Mouse (Mus musculus): ENCODE data around the gene Slc25a34.
A peak's percentile ranks its signal among the peaks of the same experiment; 100 is the strongest.

Gene Slc25a34

GRCm38 (mm10) chr4:141623666-141624065 lies at the start of gene Slc25a34:
Gene Slc25a34 (minus strand): TSS chr4:141623821.
- no peak for DNase-seq (ENCODE audit: low spot score in 2 of 2)

GRCm38 (mm10) chr4:141672325-141672724 lies 48.7 kb upstream of the Slc25a34 start:
- DNase-seq (ENCODE audit: low spot score in 2 of 2), result no peak

GRCm38 (mm10) chr4:141671389-141671788 lies 47.8 kb upstream of the Slc25a34 start:
- DNase-seq (ENCODE audit: low spot score in 2 of 2), result no peak

- no peak for DNase-seq (ENCODE audit: low spot score in 2 of 2)
These were observed 46.5 kb upstream of the Slc25a34 start for GRCm38 (mm10) chr4:141669898-141670712.

GRCm38 (mm10) chr4:141664799-141665198 lies 41.2 kb upstream of the Slc25a34 start, which contains the start of gene Plekhm2:
Gene Plekhm2 (minus strand): TSS chr4:141664899.
- DNase-seq (ENCODE audit: low spot score in 2 of 2), result no peak

- DNase-seq (ENCODE audit: low spot score in 2 of 2), result peak; percentile 48 to 63
These were observed 40.6 kb upstream of the Slc25a34 start for GRCm38 (mm10) chr4:141664011-141664745.

- DNase-seq (ENCODE audit: low spot score in 2 of 2), result peak in 1 of 2 experiments; percentile 39
These were observed 39.7 kb upstream of the Slc25a34 start for GRCm38 (mm10) chr4:141663122-141663931.

GRCm38 (mm10) chr4:141660884-141661283 lies 37.3 kb upstream of the Slc25a34 start:
- DNase-seq (ENCODE audit: low spot score in 2 of 2), result no peak

- no peak for DNase-seq (ENCODE audit: low spot score in 2 of 2)
These were observed 36.1 kb upstream of the Slc25a34 start for GRCm38 (mm10) chr4:141659739-141660138.

- DNase-seq (ENCODE audit: low spot score in 2 of 2), result no peak
These were observed 35.3 kb upstream of the Slc25a34 start for GRCm38 (mm10) chr4:141658846-141659484.

- no peak for DNase-seq (ENCODE audit: low spot score in 2 of 2)
These were observed 33.3 kb upstream of the Slc25a34 start for GRCm38 (mm10) chr4:141656932-141657331.

- no peak for DNase-seq (ENCODE audit: low spot score in 2 of 2)
These were observed 32.4 kb upstream of the Slc25a34 start for GRCm38 (mm10) chr4:141655908-141656608.

- DNase-seq (ENCODE audit: low spot score in 2 of 2), result no peak
These were observed 30.9 kb upstream of the Slc25a34 start for GRCm38 (mm10) chr4:141654509-141654908.

GRCm38 (mm10) chr4:141653813-141654212 lies 30.2 kb upstream of the Slc25a34 start:
- no peak for DNase-seq (ENCODE audit: low spot score in 2 of 2)

GRCm38 (mm10) chr4:141653044-141653443 lies 29.4 kb upstream of the Slc25a34 start:
- no peak for DNase-seq (ENCODE audit: low spot score in 2 of 2)

GRCm38 (mm10) chr4:141651944-141652343 lies 28.3 kb upstream of the Slc25a34 start:
- no peak for DNase-seq (ENCODE audit: low spot score in 2 of 2)

GRCm38 (mm10) chr4:141651286-141651685 lies 27.7 kb upstream of the Slc25a34 start:
- no peak for DNase-seq (ENCODE audit: low spot score in 2 of 2)

- DNase-seq (ENCODE audit: low spot score in 2 of 2), result no peak
These were observed 25.6 kb upstream of the Slc25a34 start for GRCm38 (mm10) chr4:141649244-141649643.

- DNase-seq (ENCODE audit: low spot score in 2 of 2), result no peak
These were observed 24.6 kb upstream of the Slc25a34 start for GRCm38 (mm10) chr4:141648262-141648661.

- DNase-seq (ENCODE audit: low spot score in 2 of 2), result no peak
These were observed 23.6 kb upstream of the Slc25a34 start for GRCm38 (mm10) chr4:141647187-141647586.

GRCm38 (mm10) chr4:141645988-141646387 lies 22.4 kb upstream of the Slc25a34 start:
- no peak for DNase-seq (ENCODE audit: low spot score in 2 of 2)

All from cerebellum, postnatal 4 days (tissue).